Mouse (Mus musculus) spleen, adult 18-20 months (tissue): ENCODE results near the gene Cltrn.

Experiments used
- DNase-seq, 2 experiments: peaks; one replicate each; pipeline ENCODE4 v3.0.0; 2022; ENCODE audit warnings: mixed read lengths in 2 of 2

The Cltrn gene

GRCm38 (mm10) chrX:164145463-164146250 lies 57.0 kb downstream of the Cltrn start:
- no peak for DNase-seq

GRCm38 (mm10) chrX:164152703-164153102 lies 64.1 kb downstream of the Cltrn start:
- DNase-seq, result no peak

- DNase-seq, result no peak
These were observed 65.0 kb downstream of the Cltrn start for GRCm38 (mm10) chrX:164153606-164154005.

GRCm38 (mm10) chrX:164154594-164154993 lies 66.0 kb downstream of the Cltrn start:
- DNase-seq, result no peak

GRCm38 (mm10) chrX:164164681-164165080 lies 76.1 kb downstream of the Cltrn start:
- no peak for DNase-seq
